Mouse (Mus musculus): ENCODE data around the gene Stub1. TPM values are rescaled to one million over a fixed set of nuclear protein-coding genes. Genes with fewer than 3 reads are reported as not detected.

Stub1 gene
- polyA plus RNA-seq, 1 experiment from 2014 or later, result 325 TPM

DNA sequence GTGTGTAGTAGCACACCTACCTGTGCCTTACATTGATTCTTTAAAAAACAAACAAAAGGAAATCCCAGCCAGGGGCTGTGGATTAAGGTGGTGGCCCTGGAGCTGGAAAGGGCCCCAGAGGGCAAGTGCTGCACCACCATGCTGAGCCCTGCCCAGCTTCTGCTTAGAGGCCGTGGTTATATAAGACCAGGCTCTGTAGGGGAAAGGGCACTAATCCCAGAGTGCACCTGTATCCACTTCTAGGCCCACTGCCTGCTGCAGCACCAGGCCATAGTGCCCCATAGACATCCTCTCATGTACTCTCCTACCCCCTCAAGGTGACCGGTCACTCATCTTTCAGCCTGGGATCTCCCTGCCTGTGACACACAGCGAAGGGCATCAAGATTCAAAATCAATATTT lies 33.0 kb upstream of the Stub1 start:
- Histone ChIP-seq H3K4me1 (replicated peaks) (peaks cover 25% of the 10 kb centered on the region), H3K27ac (no peak overlapping the region), H3K9me3 (no peaks in the 10 kb centered on the region), H3K4me2 (no peak overlapping the region), H3K4me3 (no peak overlapping the region), H3K9ac (no peak overlapping the region), H3K36me3 (no peaks in the 10 kb centered on the region), H3K27me3 (peaks cover 3% of the 10 kb centered on the region)
- WGBS, result 98% methylated on average over 3 of the region's 3 CpGs
- no peak for ATAC-seq (ENCODE audit: low FRiP score)

DNA sequence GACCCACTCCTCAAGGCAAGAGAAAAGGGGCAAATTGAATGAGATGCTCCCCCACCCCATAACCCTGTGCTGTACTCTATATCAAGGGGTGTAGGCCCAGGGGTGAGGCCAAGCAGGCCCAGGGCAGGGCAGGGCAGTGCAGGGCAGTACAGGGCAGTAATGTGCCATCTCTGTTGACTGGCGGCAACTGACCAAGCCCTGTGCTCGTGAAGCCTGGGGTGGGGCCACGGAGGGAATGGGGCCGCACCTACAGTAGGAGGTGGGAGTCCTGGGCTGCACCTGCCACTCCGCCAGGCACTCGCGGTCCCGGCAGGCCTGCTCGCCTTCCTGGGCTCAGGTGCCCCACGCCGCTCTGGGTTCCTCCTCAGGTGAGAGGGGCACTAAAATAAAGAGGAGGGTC lies 32.1 kb upstream of the Stub1 start:
- H3K4me1 ChIP-seq (replicated peaks), result peaks cover 34% of the 10 kb centered on the region
- H3K27me3 ChIP-seq, result peaks cover 3% of the 10 kb centered on the region
- no peak for ATAC-seq (ENCODE audit: low FRiP score)
- no peak overlapping the region for H3K27ac ChIP-seq
- no peak overlapping the region for H3K4me2 ChIP-seq
- no peaks in the 10 kb centered on the region for H3K36me3 ChIP-seq
- H3K9me3 ChIP-seq, result no peaks in the 10 kb centered on the region
- peak overlapping the region; percentile 19; the same call in 1 of the 2 replicates for H3K9ac ChIP-seq
- no peak overlapping the region for H3K4me3 ChIP-seq
- 96% methylated on average over 11 of the region's 11 CpGs for WGBS

DNA sequence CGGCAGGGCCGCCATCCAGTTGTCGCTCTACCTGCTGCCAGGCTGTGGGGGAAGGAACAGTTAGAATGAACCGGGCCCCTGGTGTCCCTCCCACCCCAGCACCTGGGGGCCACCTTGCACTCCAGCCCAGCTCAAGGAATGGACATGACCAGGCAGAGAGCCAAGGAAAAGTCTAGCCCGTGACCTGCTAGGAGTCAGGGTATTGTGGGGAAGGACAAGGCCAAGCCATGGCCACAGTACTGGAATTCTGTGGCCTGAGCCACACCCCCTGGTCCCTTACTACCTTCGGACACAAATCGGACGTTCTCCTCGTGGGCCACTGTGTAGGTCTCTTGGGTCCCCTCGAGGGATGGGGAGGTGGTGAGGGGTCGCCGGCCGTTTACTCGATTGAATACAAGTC lies 31.1 kb upstream of the Stub1 start:
- WGBS, result 93% methylated on average over 14 of the region's 14 CpGs
- no peaks in the 10 kb centered on the region for H3K36me3 ChIP-seq
- H3K4me3 ChIP-seq, result no peak overlapping the region
- no peak overlapping the region for H3K4me2 ChIP-seq
- peaks cover 3% of the 10 kb centered on the region for H3K27me3 ChIP-seq
- no peaks in the 10 kb centered on the region for H3K9me3 ChIP-seq
- no peak for ATAC-seq (ENCODE audit: low FRiP score)
- peaks cover 38% of the 10 kb centered on the region for H3K4me1 ChIP-seq (replicated peaks)
- H3K27ac ChIP-seq, result no peak overlapping the region
- no peak overlapping the region for H3K9ac ChIP-seq

DNA sequence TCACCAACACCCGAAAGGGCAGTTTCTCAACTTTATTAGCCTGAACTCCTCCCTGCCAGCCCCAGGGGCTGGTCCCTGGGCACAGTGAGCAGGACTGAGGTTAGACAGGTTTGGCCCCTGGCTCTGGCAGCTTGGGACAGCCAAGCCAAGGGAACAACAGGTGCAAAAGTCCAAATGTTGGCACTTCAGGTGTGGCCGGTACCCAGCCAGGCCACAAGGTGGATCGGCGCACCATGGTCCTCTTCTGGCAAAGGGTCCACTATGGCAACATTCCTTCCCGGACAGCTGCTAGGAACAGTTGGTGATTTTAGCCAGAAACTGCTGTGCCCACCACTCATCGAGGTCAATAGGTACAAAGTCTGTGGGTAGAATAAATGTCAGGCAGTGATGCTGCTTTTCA lies 30.5 kb upstream of the Stub1 start:
- WGBS, result 87% methylated on average over 6 of the region's 6 CpGs
- H3K9ac ChIP-seq, result no peak overlapping the region
- no peak for ATAC-seq (ENCODE audit: low FRiP score)

DNA sequence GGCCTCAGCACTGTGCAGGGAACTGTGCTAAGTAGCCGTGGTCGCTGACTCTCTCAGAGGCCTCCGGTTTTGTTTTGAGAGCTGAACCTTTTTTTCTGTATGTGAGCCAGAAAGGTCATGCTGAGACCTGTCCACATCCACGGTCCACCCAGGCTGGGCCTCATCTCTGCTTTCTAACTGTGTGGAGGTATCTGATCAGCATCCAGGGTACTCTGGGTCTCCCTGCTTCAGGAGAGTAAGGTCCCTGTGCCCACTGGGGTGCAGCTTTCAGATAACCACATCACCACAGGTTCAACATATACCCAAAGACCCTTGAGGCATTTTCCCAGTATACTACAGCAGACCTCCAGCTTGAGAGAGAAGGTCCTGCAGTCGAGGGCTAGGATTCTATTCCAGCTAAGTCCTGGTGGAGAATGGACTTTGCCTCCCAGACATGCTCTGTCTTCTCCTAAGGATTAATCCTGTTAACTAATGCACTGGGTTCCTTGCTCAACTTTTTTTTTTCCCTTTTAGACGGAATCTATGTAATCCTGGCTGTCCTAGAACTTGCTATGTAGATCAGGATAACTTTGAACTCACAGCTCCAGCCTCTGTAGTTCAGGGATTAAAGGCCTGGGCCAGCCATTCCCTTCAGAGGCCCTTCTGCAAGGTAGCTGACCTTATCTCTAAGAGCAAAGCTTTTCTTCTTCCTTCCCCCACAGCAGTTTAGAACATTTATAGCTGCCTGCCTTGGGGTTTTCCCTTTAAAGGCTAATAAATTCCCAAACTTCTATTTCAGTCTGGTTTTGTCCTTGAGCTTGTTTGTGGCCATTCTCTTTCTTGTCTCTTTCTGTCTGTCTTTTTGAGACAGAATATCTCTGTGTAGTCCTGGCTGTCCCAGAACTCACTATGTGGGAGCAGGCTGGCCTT lies 28.8 kb upstream of the Stub1 start:
- no peaks in the 10 kb centered on the region; the same call in 1 of the 2 replicates for H3K27me3 ChIP-seq
- H3K4me3 ChIP-seq, result peak overlapping the region; percentile 69
- WGBS, result 15% methylated on average over 6 of the region's 6 CpGs
- H3K4me1 ChIP-seq (replicated peaks), result peaks cover 26% of the 10 kb centered on the region
- H3K27ac ChIP-seq, result peak overlapping the region; percentile 91
- peak overlapping the region; percentile 85 for H3K9ac ChIP-seq
- H3K9me3 ChIP-seq, result no peaks in the 10 kb centered on the region
- peak; percentile 46; the same call in 1 of the 2 replicates for ATAC-seq (ENCODE audit: low FRiP score)
- H3K4me2 ChIP-seq, result peak overlapping the region; percentile 82
- H3K36me3 ChIP-seq, result no peaks in the 10 kb centered on the region

More for the DNA sequence above, 30.5 kb upstream of the Stub1 start:
- Histone ChIP-seq H3K36me3 (no peaks in the 10 kb centered on the region), H3K4me2 (no peak overlapping the region), H3K27me3 (peaks cover 3% of the 10 kb centered on the region), H3K4me3 (no peak overlapping the region), H3K4me1 (replicated peaks) (peaks cover 33% of the 10 kb centered on the region), H3K27ac (no peak overlapping the region), H3K9me3 (no peaks in the 10 kb centered on the region)

DNA sequence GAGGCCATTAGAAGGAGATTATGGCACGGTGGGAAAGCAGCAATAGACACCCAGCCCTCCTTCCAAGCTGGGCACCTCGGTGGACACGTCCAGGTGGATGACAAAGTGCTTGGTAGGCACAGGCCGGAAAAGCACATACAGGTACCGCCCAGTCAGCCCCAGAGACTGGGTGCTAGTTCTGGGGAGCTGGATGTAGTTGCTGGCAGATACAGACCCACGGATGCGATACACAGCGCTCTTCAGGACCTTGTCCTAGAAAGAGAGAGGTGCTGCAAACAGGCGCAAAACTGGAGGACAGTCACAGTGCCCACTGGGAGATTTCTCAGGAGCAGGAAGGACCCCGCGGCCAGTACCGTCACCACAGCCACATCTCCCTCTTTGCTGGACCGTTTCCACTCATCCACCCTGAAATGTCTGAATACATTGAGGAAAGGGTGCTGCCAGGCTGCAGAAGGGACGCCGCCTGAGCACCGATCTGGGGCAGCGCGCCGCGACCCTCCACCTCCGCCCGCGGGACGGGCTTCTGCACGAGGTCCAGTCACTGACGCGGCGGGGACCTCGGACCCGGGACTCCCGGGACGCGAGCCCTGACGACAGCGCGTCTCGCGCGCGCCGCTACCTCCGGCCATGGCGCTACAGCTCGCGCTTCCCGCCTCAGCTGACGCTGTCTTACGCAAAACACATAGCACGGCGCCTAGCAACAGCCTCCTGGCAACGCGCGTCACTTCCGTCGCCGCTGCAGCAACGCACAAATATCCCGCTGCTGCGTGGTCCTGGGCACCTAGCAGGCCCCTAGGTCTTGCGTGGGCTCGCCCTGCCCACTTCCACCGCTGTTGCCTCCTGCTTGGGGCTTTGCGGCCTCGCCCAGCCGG lies 27.9 kb upstream of the Stub1 start, which contains the start of gene Wdr90:
Wdr90 (minus strand) TSS at position 670 of the 872 bp plus-strand sequence.
- no peaks in the 10 kb centered on the region for H3K36me3 ChIP-seq
- peak within 1 kb of the TSS; percentile 82 for H3K4me2 ChIP-seq
- H3K27me3 ChIP-seq, result no peaks in the 10 kb centered on the region
- no peaks in the 10 kb centered on the region for H3K9me3 ChIP-seq
- peak within 1 kb of the TSS; percentile 91 for H3K27ac ChIP-seq
- ATAC-seq (ENCODE audit: low FRiP score), result peak; percentile 92
- peak within 1 kb of the TSS; percentile 85 for H3K9ac ChIP-seq
- peaks cover 26% of the 10 kb centered on the region for H3K4me1 ChIP-seq (replicated peaks)
- H3K4me3 ChIP-seq, result peak within 1 kb of the TSS; percentile 69
- 4% methylated on average over 65 of the region's 65 CpGs for WGBS

DNA sequence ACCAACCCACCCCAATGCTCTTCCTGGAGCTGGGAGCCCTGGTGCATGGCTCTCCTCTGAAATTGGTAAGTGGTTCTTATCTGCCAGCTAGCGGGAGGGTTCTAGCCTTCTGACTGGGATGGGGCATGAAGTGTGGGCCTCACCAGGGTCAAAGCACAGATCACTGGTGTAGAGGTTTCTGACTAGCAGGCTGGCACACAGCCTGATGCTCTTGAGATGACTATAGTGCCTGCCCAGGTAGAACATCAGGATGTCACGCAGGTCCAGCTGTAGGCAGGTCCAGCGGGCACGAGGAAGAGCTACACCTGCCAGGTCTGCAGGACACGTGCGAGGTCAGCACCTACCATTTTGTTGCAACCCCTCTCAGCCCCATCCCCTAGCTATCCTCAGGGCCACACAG lies 27.0 kb upstream of the Stub1 start:
- 94% methylated on average over 6 of the region's 6 CpGs for WGBS
- H3K4me3 ChIP-seq, result peak overlapping the region; percentile 69
- H3K27ac ChIP-seq, result no peak overlapping the region
- no peaks in the 10 kb centered on the region for H3K9me3 ChIP-seq
- H3K4me1 ChIP-seq (replicated peaks), result peaks cover 26% of the 10 kb centered on the region
- H3K4me2 ChIP-seq, result peak overlapping the region; percentile 82
- H3K27me3 ChIP-seq, result no peaks in the 10 kb centered on the region
- H3K36me3 ChIP-seq, result peaks cover 1% of the 10 kb centered on the region; the same call in 1 of the 2 replicates
- ATAC-seq (ENCODE audit: low FRiP score), result no peak
- peak overlapping the region; percentile 85 for H3K9ac ChIP-seq

DNA sequence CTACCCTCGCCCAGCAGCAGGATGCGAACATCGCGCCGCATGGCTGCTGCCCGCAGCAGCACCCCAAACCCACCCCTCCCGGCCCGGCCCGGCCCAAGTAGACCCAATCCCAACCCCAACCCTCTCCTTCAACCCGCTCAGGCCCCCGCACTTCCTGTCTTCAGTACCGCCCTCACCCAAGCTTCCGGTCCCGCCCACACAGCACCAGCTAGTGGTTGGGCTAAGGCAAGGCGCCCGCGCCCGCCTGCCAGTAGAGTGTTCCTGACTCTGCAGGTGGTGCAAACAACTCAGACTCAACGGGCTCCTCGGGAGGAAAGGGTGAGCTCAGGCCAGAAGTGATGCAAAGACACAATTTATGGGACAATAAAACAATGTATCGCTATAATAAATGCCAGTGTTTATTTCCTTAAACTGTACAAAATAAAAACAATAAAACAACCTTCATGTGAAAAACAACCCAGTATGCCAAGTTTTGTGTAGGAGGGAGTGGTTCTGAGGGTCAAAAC lies 11.2 kb upstream of the Stub1 start, which contains the start of gene Rhot2:
Rhot2 (minus strand) TSS at position 456 of the 506 bp plus-strand sequence.
- Histone ChIP-seq H3K27ac (peak within 1 kb of the TSS; percentile 79), H3K36me3 (peaks cover 61% of the 10 kb centered on the region), H3K27me3 (no peaks in the 10 kb centered on the region), H3K4me3 (peak within 1 kb of the TSS; percentile 90), H3K4me2 (peak within 1 kb of the TSS; percentile 96), H3K9me3 (no peaks in the 10 kb centered on the region), H3K4me1 (replicated peaks) (peaks cover 18% of the 10 kb centered on the region), H3K9ac (peak within 1 kb of the TSS; percentile 88)
- 1% methylated on average over 21 of the region's 21 CpGs for WGBS
- peak; percentile 91 for ATAC-seq (ENCODE audit: low FRiP score)

DNA sequence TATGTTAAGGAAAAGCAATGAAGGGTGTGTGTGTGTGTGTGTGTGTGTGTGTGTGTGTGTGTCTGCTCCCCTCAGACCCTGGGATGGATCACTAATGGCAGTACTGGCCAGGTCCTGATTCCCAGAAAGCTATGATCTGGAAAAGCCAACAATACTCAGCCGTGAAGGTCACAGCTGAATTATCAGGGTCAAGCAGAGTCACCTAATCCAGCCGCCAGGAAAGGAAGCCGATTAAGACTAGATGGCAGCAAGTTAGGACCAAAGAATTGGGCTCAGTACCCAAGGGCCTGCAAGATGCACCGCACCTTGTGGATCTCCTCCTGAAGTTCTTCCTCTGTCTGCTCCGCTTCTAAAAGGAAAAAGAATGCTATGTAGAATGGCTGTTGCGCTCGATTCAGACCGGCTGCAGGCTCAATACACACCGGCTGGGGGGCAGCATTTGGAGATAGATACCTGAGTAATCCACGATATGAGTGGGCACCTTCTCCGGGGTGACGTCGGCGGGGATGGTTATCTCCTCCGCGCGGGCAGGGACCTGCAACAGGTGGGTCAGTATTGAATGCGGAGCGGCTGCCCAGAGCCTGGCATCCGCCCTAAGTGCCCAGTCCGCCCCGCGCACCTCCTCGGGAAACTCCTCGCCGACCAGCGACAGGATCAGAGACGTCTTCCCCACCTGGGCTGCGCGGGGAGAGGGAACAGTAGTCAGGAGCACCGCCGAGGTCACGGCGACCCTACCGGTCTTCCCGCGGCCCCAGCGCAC lies 10.6 kb upstream of the Stub1 start:
- no peaks in the 10 kb centered on the region for H3K27me3 ChIP-seq
- no peak; the same call in 1 of the 2 replicates for ATAC-seq (ENCODE audit: low FRiP score)
- peak overlapping the region; percentile 90 for H3K4me3 ChIP-seq
- H3K36me3 ChIP-seq, result peaks cover 61% of the 10 kb centered on the region
- peaks cover 23% of the 10 kb centered on the region for H3K4me1 ChIP-seq (replicated peaks)
- H3K27ac ChIP-seq, result peak overlapping the region; percentile 79
- no peaks in the 10 kb centered on the region for H3K9me3 ChIP-seq
- H3K4me2 ChIP-seq, result peak overlapping the region; percentile 96
- H3K9ac ChIP-seq, result peak overlapping the region; percentile 88
- WGBS, result 6% methylated on average over 36 of the region's 38 CpGs

DNA sequence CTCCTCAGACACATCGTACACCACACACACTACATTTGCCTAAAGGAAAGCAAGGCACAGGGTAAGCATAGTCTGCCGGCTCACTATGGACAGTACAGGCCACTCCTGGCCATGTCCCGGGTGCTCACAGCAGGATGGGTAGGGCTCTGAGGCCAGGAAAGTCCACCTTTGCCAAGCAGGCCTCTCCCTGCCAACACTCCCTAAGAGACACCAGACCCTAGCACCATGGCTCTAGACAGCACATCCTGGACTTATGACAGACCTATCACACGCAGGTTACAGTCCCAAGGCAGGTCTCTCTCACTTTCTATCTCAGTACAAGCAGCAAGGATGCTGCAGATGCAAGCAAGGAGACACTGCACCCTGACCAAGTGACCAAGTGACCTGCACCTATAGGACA lies 9.9 kb upstream of the Stub1 start:
- no peak for ATAC-seq (ENCODE audit: low FRiP score)
- no peaks in the 10 kb centered on the region for H3K9me3 ChIP-seq
- H3K4me3 ChIP-seq, result peak overlapping the region; percentile 90
- H3K36me3 ChIP-seq, result peaks cover 58% of the 10 kb centered on the region
- peaks cover 29% of the 10 kb centered on the region for H3K4me1 ChIP-seq (replicated peaks)
- WGBS, result 96% methylated on average over 4 of the region's 4 CpGs
- H3K9ac ChIP-seq, result peak overlapping the region; percentile 88
- H3K27ac ChIP-seq, result no peak overlapping the region
- H3K4me2 ChIP-seq, result peak overlapping the region; percentile 96
- no peaks in the 10 kb centered on the region for H3K27me3 ChIP-seq

DNA sequence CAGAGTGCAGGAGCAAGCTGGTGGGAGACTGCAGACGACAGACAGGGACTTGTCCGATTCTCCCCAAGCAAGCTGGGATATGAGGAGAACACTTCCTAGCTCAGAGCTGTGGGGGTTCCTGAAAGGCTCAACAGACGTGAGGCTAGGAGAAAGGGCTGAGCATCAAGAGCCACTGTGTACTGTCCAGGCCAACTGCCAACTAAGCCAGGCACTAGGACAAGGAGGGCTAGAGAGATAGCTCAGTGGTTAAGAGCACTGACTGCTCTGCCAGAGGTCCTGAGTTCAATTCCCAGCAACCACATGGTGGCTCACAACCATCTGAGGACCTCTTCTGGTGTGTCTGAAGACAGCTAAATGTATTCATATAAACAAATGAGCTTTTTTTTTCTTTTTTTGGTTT lies 9.3 kb upstream of the Stub1 start:
- Histone ChIP-seq H3K4me2 (no peak overlapping the region), H3K9me3 (no peaks in the 10 kb centered on the region), H3K4me1 (replicated peaks) (peaks cover 35% of the 10 kb centered on the region), H3K4me3 (no peak overlapping the region), H3K36me3 (peaks cover 57% of the 10 kb centered on the region), H3K27me3 (no peaks in the 10 kb centered on the region), H3K27ac (no peak overlapping the region), H3K9ac (no peak overlapping the region)
- WGBS, result 80% methylated on average over 3 of the region's 3 CpGs
- no peak for ATAC-seq (ENCODE audit: low FRiP score)

All from hindbrain, embryonic 13.5 days (tissue).